In genomic region chr11:59227604-59228121, GRCm38 (mm10) we compare ENCODE assay signal across 8 mouse cellular contexts. TPM values are rescaled to one million over a fixed set of nuclear protein-coding genes. Genes with fewer than 3 reads are reported as not detected.
DNase-seq lines count a peak whose midpoint lies in the region; ATAC-seq and TF ChIP-seq lines count a peak whose summit lies in the region.

No protein-coding gene starts in this region.

- no peaks in the 10 kb centered on the region for H3K9me3 ChIP-seq in kidney, embryonic 15.5 days (replicated peaks)
- H3K9me3 ChIP-seq in hindbrain, embryonic 10.5 days, result no peaks in the 10 kb centered on the region

- peak; percentile 84 for ATAC-seq in kidney, embryonic 15.5 days (replicated peaks; ENCODE audit: low FRiP score)

- H3K4me3 ChIP-seq in kidney, embryonic 15.5 days (replicated peaks), result peak overlapping the region; percentile 96
- peak overlapping the region; percentile 85 for H3K4me3 ChIP-seq in bone marrow, adult 2 months (replicated peaks; ENCODE audit: control insufficient read depth, low read depth, low read length)
- peak overlapping the region; percentile 84 for H3K4me3 ChIP-seq in hindbrain, embryonic 10.5 days

- peaks cover 11% of the 10 kb centered on the region for H3K36me3 ChIP-seq in kidney, embryonic 15.5 days
- peaks cover 20% of the 10 kb centered on the region for H3K36me3 ChIP-seq in hindbrain, embryonic 10.5 days

- H3K9ac ChIP-seq in kidney, embryonic 15.5 days, result peak overlapping the region; percentile 100

- peak overlapping the region; percentile 98 for H3K27ac ChIP-seq in kidney, embryonic 15.5 days
- H3K27ac ChIP-seq in bone marrow, adult 2 months (ENCODE audit: control insufficient read depth, insufficient read depth, low read depth, low read length, poor library complexity), result peak overlapping the region; percentile 99
- H3K27ac ChIP-seq in hindbrain, embryonic 10.5 days, result peak overlapping the region; percentile 98

- no peak for DNase-seq in kidney, adult 11 months
- DNase-seq in hindbrain, embryonic 10.5 days (ENCODE audit: low spot score), result no peak
- peak; percentile 67 for DNase-seq in lung, postnatal 36 days
- no peak for DNase-seq in left cerebral cortex, adult 8-10 months (ENCODE audit: low spot score in 2 of 2)
- no peak for DNase-seq in urinary bladder, postnatal 14 days (ENCODE audit: low spot score)
- DNase-seq in cerebellum, postnatal 10 days, result no peak

- peak overlapping the region; percentile 72 for H3K4me2 ChIP-seq in kidney, embryonic 15.5 days

- TF ChIP-seq POLR2A in bone marrow, adult 2 months (IDR thresholded peaks at IDR 0.05; ENCODE audit: borderline replicate concordance, control insufficient read depth, low read depth, low read length), result no peak

- H3K27me3 ChIP-seq in kidney, embryonic 15.5 days, result no peaks in the 10 kb centered on the region
- no peaks in the 10 kb centered on the region for H3K27me3 ChIP-seq in hindbrain, embryonic 10.5 days (ENCODE audit: insufficient read depth, poor library complexity, severe bottlenecking)

- WGBS in kidney, embryonic 15.5 days, result under 1% methylated on average over 47 of the region's 51 CpGs
- WGBS in bone marrow, adult 2 months, result 0% methylated on average over 51 of the region's 51 CpGs
- under 1% methylated on average over 51 of the region's 51 CpGs for WGBS in hindbrain, embryonic 10.5 days

- TF ChIP-seq CTCF in bone marrow, adult 2 months (IDR thresholded peaks at IDR 0.05; ENCODE audit: control insufficient read depth, insufficient read depth, low read length), result no peak

- H3K4me1 ChIP-seq in kidney, embryonic 15.5 days, result peaks cover 42% of the 10 kb centered on the region
- H3K4me1 ChIP-seq in bone marrow, adult 2 months (ENCODE audit: control insufficient read depth, insufficient read depth, low read length), result peaks cover 8% of the 10 kb centered on the region; the same call in 1 of the 2 replicates
- peaks cover 38% of the 10 kb centered on the region for H3K4me1 ChIP-seq in hindbrain, embryonic 10.5 days (replicated peaks)

RNA-seq across cellular contexts. Expression of gene Arf1, which starts 0.4 kb away (rescaled TPM):
- polyA plus RNA-seq in kidney, embryonic 15.5 days (2015; fragmentation: Nextera tagmentation; extraction: Ambion mirVana), result 700 and 709 TPM in 2 replicates
- polyA plus RNA-seq in bone marrow, adult 2 months (2011; ENCODE audit: insufficient read depth, insufficient read length, low replicate concordance, missing spikeins), result 72.4 and 90.6 TPM in 2 replicates
- polyA plus RNA-seq in hindbrain, embryonic 10.5 days (2016; fragmentation: Nextera tagmentation; extraction: Ambion mirVana), result 669 and 687 TPM in 2 replicates
- 100 to 1,000 TPM; 419 to 439 (median 436) TPM for total RNA-seq in left cerebral cortex, adult 8-10 months (2022)

RNA-seq across cellular contexts. Expression of gene 2310033P09Rik, which starts 19.5 kb away (rescaled TPM):
- 32.5 and 36.4 TPM in 2 replicates for polyA plus RNA-seq in kidney, embryonic 15.5 days (2015; fragmentation: Nextera tagmentation; extraction: Ambion mirVana)
- 19.0 and 32.8 TPM in 2 replicates for polyA plus RNA-seq in bone marrow, adult 2 months (2011; ENCODE audit: insufficient read depth, insufficient read length, low replicate concordance, missing spikeins)
- 42.2 and 43.1 TPM in 2 replicates for polyA plus RNA-seq in hindbrain, embryonic 10.5 days (2016; fragmentation: Nextera tagmentation; extraction: Ambion mirVana)
- 10 to 100 TPM; 19.1 to 24.6 (median 20.4) TPM for total RNA-seq in left cerebral cortex, adult 8-10 months (2022)

RNA-seq across cellular contexts. Expression of gene Mrpl55, which starts 25.4 kb away (rescaled TPM):
- polyA plus RNA-seq in kidney, embryonic 15.5 days (2015; fragmentation: Nextera tagmentation; extraction: Ambion mirVana), result 99.6 and 102 TPM in 2 replicates
- 17.6 and 28.0 TPM in 2 replicates for polyA plus RNA-seq in bone marrow, adult 2 months (2011; ENCODE audit: insufficient read depth, insufficient read length, low replicate concordance, missing spikeins)
- 123 and 129 TPM in 2 replicates for polyA plus RNA-seq in hindbrain, embryonic 10.5 days (2016; fragmentation: Nextera tagmentation; extraction: Ambion mirVana)
- 10 to 100 TPM; 35.4 to 42.3 (median 39.2) TPM for total RNA-seq in left cerebral cortex, adult 8-10 months (2022)

RNA-seq across cellular contexts. Expression of gene Guk1, which starts 35.7 kb away (rescaled TPM):
- polyA plus RNA-seq in kidney, embryonic 15.5 days (2015; fragmentation: Nextera tagmentation; extraction: Ambion mirVana), result 117 and 120 TPM in 2 replicates
- polyA plus RNA-seq in bone marrow, adult 2 months (2011; ENCODE audit: insufficient read depth, insufficient read length, low replicate concordance, missing spikeins), result 40.5 and 53.7 TPM in 2 replicates
- polyA plus RNA-seq in hindbrain, embryonic 10.5 days (2016; fragmentation: Nextera tagmentation; extraction: Ambion mirVana), result 113 and 119 TPM in 2 replicates
- total RNA-seq in left cerebral cortex, adult 8-10 months (2022), result 100 to 1,000 TPM; 137 to 150 (median 141) TPM

RNA-seq across cellular contexts. Expression of gene Gjc2, which starts 44.6 kb away (rescaled TPM):
- 0.22 and 0.27 TPM in 2 replicates for polyA plus RNA-seq in kidney, embryonic 15.5 days (2015; fragmentation: Nextera tagmentation; extraction: Ambion mirVana)
- polyA plus RNA-seq in bone marrow, adult 2 months (2011; ENCODE audit: insufficient read depth, insufficient read length, low replicate concordance, missing spikeins), result not detected in 2 replicates
- 0.14 and 0.20 TPM in 2 replicates for polyA plus RNA-seq in hindbrain, embryonic 10.5 days (2016; fragmentation: Nextera tagmentation; extraction: Ambion mirVana)
- total RNA-seq in left cerebral cortex, adult 8-10 months (2022), result 10 to 100 TPM; 13.7 to 17.5 (median 16.0) TPM
